Mouse (Mus musculus) C2C12 (cell line): Measurements from ENCODE around the gene Slc6a19. TPM values are rescaled to one million over a fixed set of nuclear protein-coding genes. Genes with fewer than 3 reads are reported as not detected.
"Not testable (repeated sequence)": the region's sequence is repeated elsewhere in the genome, so short reads cannot be mapped to it uniquely, and the experiment has no call there.

ENCODE experiments used
- H3K27me3 ChIP-seq: one replicate; pipeline ENCODE4 v1.6.1; 2011; ENCODE audit not compliant: control insufficient read depth, insufficient read depth, insufficient read length
- H3K36me3 ChIP-seq: one replicate; pipeline ENCODE4 v1.6.1; 2011; ENCODE audit not compliant: control insufficient read depth, insufficient read depth
- H3K4me3 ChIP-seq: one replicate; pipeline ENCODE4 v1.5.1; 2011; ENCODE audit warnings: mild to moderate bottlenecking, control low read depth; ENCODE audit not compliant: poor library complexity, insufficient read depth, severe bottlenecking
- H3K79me2 ChIP-seq: one replicate; pipeline ENCODE4 v1.6.1; 2011; ENCODE audit not compliant: control insufficient read depth, insufficient read depth
- H3K79me3 ChIP-seq: one replicate; pipeline ENCODE4 v1.6.1; 2011; ENCODE audit warnings: low read depth, control low read depth
- H3ac ChIP-seq: one replicate; pipeline ENCODE3; 2011; ENCODE audit warnings: low read depth; ENCODE audit not compliant: control insufficient read depth, insufficient read length
- CEBPB ChIP-seq: IDR thresholded peaks from one replicate; pipeline ENCODE4 v1.6.1; 2011; ENCODE audit warnings: low read depth, mild to moderate bottlenecking, control low read depth, moderate library complexity
- CTCF ChIP-seq: IDR thresholded peaks from one replicate; pipeline ENCODE4 v1.5.1; 2011; ENCODE audit not compliant: control insufficient read depth, insufficient read depth, insufficient read length
- FOSL1 ChIP-seq: IDR thresholded peaks from one replicate; pipeline ENCODE4 v1.8.0; 2011; ENCODE audit warnings: mild to moderate bottlenecking, low read length; ENCODE audit not compliant: poor library complexity, insufficient read depth, severe bottlenecking
- MAX ChIP-seq: IDR thresholded peaks from one replicate; pipeline ENCODE4 v1.6.1; 2011; ENCODE audit warnings: mild to moderate bottlenecking, control low read depth
- MYOD1 ChIP-seq: IDR thresholded peaks from one replicate; pipeline ENCODE4 v1.6.1; 2011; ENCODE audit warnings: low read depth; ENCODE audit not compliant: control insufficient read depth, insufficient read length
- MYOG ChIP-seq: IDR thresholded peaks from one replicate; pipeline ENCODE4 v1.6.1; 2011; ENCODE audit not compliant: control insufficient read depth, insufficient read length; ENCODE audit errors: extremely low read depth
- USF1 ChIP-seq: IDR thresholded peaks from one replicate; pipeline ENCODE4 v1.6.1; 2011; ENCODE audit warnings: low read depth, mild to moderate bottlenecking, control low read depth, moderate library complexity
- polyA plus RNA-seq: library from polyadenylated mRNA; unstranded; fragments of >200 nt; fragmentation: generic; extraction: Trizol; gene quantifications from one replicate; pipeline ENCODE4 v1.2.1, GENCODE M21; 2012; ENCODE audit warnings: missing spikeins

Slc6a19 gene
- polyA plus RNA-seq, 1 experiment: not detected

DNA sequence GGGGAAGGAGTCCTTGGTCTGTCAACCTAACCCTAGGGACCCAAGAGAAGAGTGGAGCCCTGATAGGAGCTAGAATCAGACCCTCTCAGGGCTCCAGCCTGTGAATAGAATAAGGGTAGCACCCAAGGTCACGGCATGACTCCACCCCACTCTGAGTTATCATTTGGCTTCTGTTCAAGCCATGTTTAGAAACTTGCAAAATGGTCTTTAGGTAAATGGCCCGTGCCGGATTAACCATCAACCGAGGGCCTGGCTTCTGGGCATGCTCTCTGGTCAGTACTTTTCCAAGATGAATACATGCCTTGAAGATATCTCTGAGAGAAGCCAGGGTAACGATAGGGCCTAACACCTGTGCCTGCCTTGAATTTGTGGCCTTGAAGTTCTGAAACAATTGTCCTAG is 6.6 kb upstream of the Slc6a19 start:
- H3ac ChIP-seq: no peak overlapping the region
- no peak for TF ChIP-seq MYOD1
- no peak for TF ChIP-seq USF1
- no peak for TF ChIP-seq MYOG
- no peak for TF ChIP-seq CEBPB
- TF ChIP-seq MAX: no peak
- TF ChIP-seq FOSL1: no peak
- TF ChIP-seq CTCF: no peak

DNA sequence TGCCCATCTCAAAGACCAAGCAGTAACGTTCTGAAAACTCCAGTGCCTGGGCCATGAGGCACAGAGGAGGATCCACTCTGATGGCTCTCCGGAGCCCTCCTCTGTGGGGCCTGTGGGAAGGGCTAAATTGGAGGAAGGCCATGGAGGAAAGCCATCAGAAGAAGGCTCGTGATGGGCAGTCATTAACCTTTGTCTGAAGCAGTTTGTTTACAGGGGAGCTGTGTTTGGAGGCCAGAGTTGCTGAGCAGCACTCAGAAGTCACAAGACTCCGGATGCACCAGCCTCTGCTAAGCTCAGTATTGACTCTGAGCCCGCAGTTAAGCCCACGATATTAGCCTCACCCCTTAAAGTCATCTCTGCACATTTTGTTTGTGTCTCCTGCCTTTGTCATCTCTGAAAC is 4.8 kb upstream of the Slc6a19 start:
- H3K79me3 ChIP-seq: no peaks in the 10 kb centered on the region

More for the DNA sequence above, 6.6 kb upstream of the Slc6a19 start:
- no peaks in the 10 kb centered on the region for H3K36me3 ChIP-seq
- no peaks in the 10 kb centered on the region for H3K27me3 ChIP-seq
- H3K4me3 ChIP-seq: no peak overlapping the region
- H3K79me2 ChIP-seq: no peaks in the 10 kb centered on the region
- no peaks in the 10 kb centered on the region for H3K79me3 ChIP-seq

DNA sequence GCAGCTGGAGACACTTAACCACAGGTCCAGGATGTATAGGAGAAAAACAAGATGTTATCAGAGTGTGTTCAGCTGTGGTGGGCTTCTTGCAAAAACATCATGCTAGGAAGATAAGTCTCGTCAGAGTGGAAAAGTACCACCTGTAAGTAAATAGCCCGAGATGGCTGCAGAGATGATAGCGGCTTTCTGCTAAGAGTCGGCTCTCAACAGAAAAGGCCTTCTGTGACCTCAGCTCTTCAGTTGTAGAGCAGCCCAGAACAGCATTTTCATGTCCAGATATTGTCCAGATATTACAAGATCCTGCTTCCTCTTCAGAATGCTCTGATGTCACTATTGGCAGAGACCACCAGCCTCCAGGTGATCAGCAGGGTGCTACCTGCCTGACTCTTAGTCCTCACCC is 1.2 kb downstream of the Slc6a19 start:
- H3K27me3 ChIP-seq: peaks cover 16% of the 10 kb centered on the region
- H3ac ChIP-seq, H3K79me3 ChIP-seq, H3K79me2 ChIP-seq, H3K36me3 ChIP-seq, H3K4me3 ChIP-seq: not testable (repeated sequence)

More for the DNA sequence above, 4.8 kb upstream of the Slc6a19 start:
- Histone ChIP-seq H3K4me3 (no peak overlapping the region), H3K79me2 (no peaks in the 10 kb centered on the region), H3K36me3 (no peaks in the 10 kb centered on the region), H3K27me3 (no peaks in the 10 kb centered on the region), H3ac (no peak overlapping the region)
- no peak for TF ChIP-seq MAX
- TF ChIP-seq MYOG: no peak
- TF ChIP-seq USF1: no peak
- no peak for TF ChIP-seq MYOD1
- TF ChIP-seq FOSL1: no peak
- TF ChIP-seq CEBPB: no peak
- TF ChIP-seq CTCF: no peak

DNA sequence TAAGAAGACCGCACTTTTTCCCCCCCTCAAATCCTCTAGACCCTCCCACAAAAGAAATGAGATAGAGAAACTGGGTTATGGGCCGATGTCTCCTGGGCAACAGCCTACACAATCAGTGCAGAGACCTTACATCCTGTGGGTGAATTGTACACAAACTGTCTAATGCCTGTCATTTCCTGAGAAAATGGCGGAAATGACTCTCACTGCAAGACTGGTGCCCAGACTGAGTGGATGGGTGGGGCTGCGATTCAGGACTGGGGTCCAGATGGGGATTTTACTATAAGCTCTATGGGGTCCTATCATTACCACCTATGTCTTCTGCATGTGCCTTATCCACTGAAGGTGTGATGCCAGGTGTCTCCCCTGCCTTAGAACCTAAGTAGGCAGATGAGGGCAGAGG is 1.9 kb downstream of the Slc6a19 start:
- TF ChIP-seq MYOG: no peak
- no peak for TF ChIP-seq USF1
- TF ChIP-seq MAX: no peak
- no peak for TF ChIP-seq CEBPB
- TF ChIP-seq MYOD1: no peak
- no peak for TF ChIP-seq CTCF
- TF ChIP-seq FOSL1: no peak
- no peaks in the 10 kb centered on the region for H3K79me2 ChIP-seq
- no peak overlapping the region for H3ac ChIP-seq
- H3K27me3 ChIP-seq: peaks cover 18% of the 10 kb centered on the region
- no peak overlapping the region for H3K4me3 ChIP-seq
- no peaks in the 10 kb centered on the region for H3K79me3 ChIP-seq
- H3K36me3 ChIP-seq: no peaks in the 10 kb centered on the region

DNA sequence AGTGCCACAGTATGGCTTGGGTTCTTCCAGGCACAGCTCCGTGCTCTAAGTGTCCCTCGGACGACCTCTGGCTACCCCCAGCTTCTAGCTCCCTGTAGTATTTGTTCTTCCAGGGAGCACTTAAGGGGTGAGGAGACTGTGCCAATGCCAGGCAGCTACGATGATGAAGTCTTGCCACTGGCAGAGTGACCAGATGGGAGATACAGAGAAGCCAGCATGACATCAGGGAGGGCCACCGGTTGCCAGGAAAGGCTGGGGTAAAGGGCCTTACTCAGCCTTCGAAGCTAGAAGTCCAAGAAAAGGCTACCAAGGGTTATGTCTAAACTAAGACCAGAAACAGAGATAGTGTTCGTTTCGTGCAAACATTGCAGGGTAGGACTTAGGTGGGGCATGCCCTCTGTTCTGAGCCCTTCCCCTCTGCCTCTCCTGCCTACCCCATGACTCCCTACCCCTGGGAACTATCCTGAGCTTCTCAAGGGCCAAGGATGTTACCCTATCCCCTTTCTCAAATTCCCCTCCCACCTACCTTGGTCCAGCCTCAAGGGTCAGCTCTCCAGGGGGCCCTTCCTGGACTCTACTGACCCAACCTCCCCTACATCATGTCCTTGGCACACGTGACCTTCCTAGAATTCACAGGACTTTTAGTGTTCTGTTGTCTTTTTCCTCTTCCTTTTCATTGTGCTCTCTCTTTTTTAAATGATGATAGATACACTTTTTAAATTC is 3.3 kb downstream of the Slc6a19 start:
- H3K27me3 ChIP-seq: peaks cover 18% of the 10 kb centered on the region
- no peaks in the 10 kb centered on the region for H3K36me3 ChIP-seq
- no peaks in the 10 kb centered on the region for H3K79me3 ChIP-seq
- no peak overlapping the region for H3ac ChIP-seq
- H3K4me3 ChIP-seq: no peak overlapping the region
- no peak for TF ChIP-seq CTCF
- no peak for TF ChIP-seq USF1
- no peak for TF ChIP-seq MYOG
- TF ChIP-seq MAX: no peak
- no peak for TF ChIP-seq FOSL1
- TF ChIP-seq CEBPB: no peak
- no peak for TF ChIP-seq MYOD1
- no peaks in the 10 kb centered on the region for H3K79me2 ChIP-seq

DNA sequence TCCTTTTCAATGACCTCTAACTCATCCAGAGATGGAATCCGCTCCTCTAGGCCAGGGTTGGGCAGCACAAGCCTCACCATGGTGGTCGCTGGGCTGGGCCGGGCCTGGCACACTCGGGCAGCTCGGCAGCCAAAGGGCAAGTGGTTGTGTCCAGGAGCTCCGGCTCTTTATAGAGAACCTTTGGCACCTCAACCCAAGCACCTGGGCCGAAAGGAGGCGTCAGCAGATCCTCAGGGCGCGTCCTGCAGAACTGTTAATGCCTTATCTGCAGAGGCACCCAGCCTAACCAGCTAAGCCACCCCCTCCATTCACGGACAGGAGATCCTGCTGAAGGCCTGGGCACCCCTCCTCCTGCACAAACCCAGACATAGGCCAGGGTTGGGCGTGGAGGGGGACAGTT is 4.1 kb downstream of the Slc6a19 start:
- TF ChIP-seq MYOD1 (no peak), MYOG (no peak), MAX (no peak), USF1 (no peak), CTCF (no peak), CEBPB (no peak), FOSL1 (no peak)
- Histone ChIP-seq H3K4me3 (no peak overlapping the region), H3K36me3 (no peaks in the 10 kb centered on the region), H3K79me3 (no peaks in the 10 kb centered on the region), H3ac (no peak overlapping the region), H3K27me3 (peaks cover 18% of the 10 kb centered on the region), H3K79me2 (no peaks in the 10 kb centered on the region)
